Mouse (Mus musculus): ENCODE measurements around the gene Aimp2. TPM values are rescaled to one million over a fixed set of nuclear protein-coding genes. Genes with fewer than 3 reads are reported as not detected.

Gene Aimp2
- total RNA-seq, 2 experiments from 2014 or later, result 34.8 to 75.8 TPM

- ATAC-seq (replicated peaks; ENCODE audit: low FRiP score, poor library complexity, severe bottlenecking), result no peak
Measured at GRCm38 (mm10) chr5:143906429-143906828, 3.2 kb downstream of the Aimp2 start.

GRCm38 (mm10) chr5:143903813-143904212 lies 5.8 kb downstream of the Aimp2 start:
- ATAC-seq (replicated peaks; ENCODE audit: low FRiP score, poor library complexity, severe bottlenecking), result peak; percentile 33; the same call in 1 of the 2 replicates

GRCm38 (mm10) chr5:143902111-143902510 lies 7.5 kb downstream of the Aimp2 start:
- ATAC-seq (replicated peaks; ENCODE audit: low FRiP score, poor library complexity, severe bottlenecking), result no peak

GRCm38 (mm10) chr5:143897635-143898330 lies 11.9 kb downstream of the Aimp2 start, which contains the start of gene Ankrd61:
TSS of gene Ankrd61 (minus strand) at chr5:143897685.
- no peak for ATAC-seq (replicated peaks; ENCODE audit: low FRiP score, poor library complexity, severe bottlenecking)

- ATAC-seq (replicated peaks; ENCODE audit: low FRiP score, poor library complexity, severe bottlenecking), result no peak
Measured at GRCm38 (mm10) chr5:143893396-143893795, 16.3 kb downstream of the Aimp2 start.

GRCm38 (mm10) chr5:143892255-143892886 lies 17.3 kb downstream of the Aimp2 start:
- ATAC-seq (replicated peaks; ENCODE audit: low FRiP score, poor library complexity, severe bottlenecking), result no peak

GRCm38 (mm10) chr5:143890741-143891140 lies 18.9 kb downstream of the Aimp2 start:
- no peak for ATAC-seq (replicated peaks; ENCODE audit: low FRiP score, poor library complexity, severe bottlenecking)

- ATAC-seq (replicated peaks; ENCODE audit: low FRiP score, poor library complexity, severe bottlenecking), result no peak
Measured at GRCm38 (mm10) chr5:143885274-143885673, 24.4 kb downstream of the Aimp2 start.

GRCm38 (mm10) chr5:143874571-143874970 lies 35.1 kb downstream of the Aimp2 start:
- ATAC-seq (replicated peaks; ENCODE audit: low FRiP score, poor library complexity, severe bottlenecking), result peak; percentile 18; the same call in 1 of the 2 replicates

- no peak for ATAC-seq (replicated peaks; ENCODE audit: low FRiP score, poor library complexity, severe bottlenecking)
Measured at GRCm38 (mm10) chr5:143871547-143872169, 38.0 kb downstream of the Aimp2 start.

Other genes starting within 250 kb of the Aimp2 start
- 8.8 and 15.5 TPM in 2 replicates for gene Usp42, start 177.6 kb downstream of the Aimp2 start, total RNA-seq (2015; ENCODE audit: low replicate concordance)
- gene Usp42, start 177.6 kb downstream of the Aimp2 start, total RNA-seq (2017; ENCODE audit: low replicate concordance), result 2.8 and 15.9 TPM in 2 replicates
- 247 and 263 TPM in 2 replicates for gene Eif2ak1, start 92.1 kb downstream of the Aimp2 start, total RNA-seq (2015; ENCODE audit: low replicate concordance)
- 329 and 365 TPM in 2 replicates for gene Eif2ak1, start 92.1 kb downstream of the Aimp2 start, total RNA-seq (2017; ENCODE audit: low replicate concordance)
- not detected in 2 replicates for gene Ankrd61, start 12.2 kb downstream of the Aimp2 start, total RNA-seq (2015; ENCODE audit: low replicate concordance)
- 1.2 and 2.3 TPM in 2 replicates for gene Ankrd61, start 12.2 kb downstream of the Aimp2 start, total RNA-seq (2017; ENCODE audit: low replicate concordance)
- gene Pms2, start 117 bp upstream of the Aimp2 start, total RNA-seq (2015; ENCODE audit: low replicate concordance), result 36.0 and 49.0 TPM in 2 replicates
- gene Pms2, start 117 bp upstream of the Aimp2 start, total RNA-seq (2017; ENCODE audit: low replicate concordance), result 79.1 and 92.9 TPM in 2 replicates
- gene Gm42421, start 18.3 kb upstream of the Aimp2 start, total RNA-seq (2015; ENCODE audit: low replicate concordance), result 10.5 TPM in 1 of 2 replicates, not detected in the other
- 0.90 and 8.6 TPM in 2 replicates for gene Gm42421, start 18.3 kb upstream of the Aimp2 start, total RNA-seq (2017; ENCODE audit: low replicate concordance)
- gene Rsph10b, start 23.2 kb upstream of the Aimp2 start, total RNA-seq (2015; ENCODE audit: low replicate concordance), result 3.4 and 11.2 TPM in 2 replicates
- 5.1 and 12.6 TPM in 2 replicates for gene Rsph10b, start 23.2 kb upstream of the Aimp2 start, total RNA-seq (2017; ENCODE audit: low replicate concordance)
- 64.9 and 86.4 TPM in 2 replicates for gene Ccz1, start 105.0 kb upstream of the Aimp2 start, total RNA-seq (2015; ENCODE audit: low replicate concordance)
- gene Ccz1, start 105.0 kb upstream of the Aimp2 start, total RNA-seq (2017; ENCODE audit: low replicate concordance), result 32.5 and 45.2 TPM in 2 replicates
- not detected in 2 replicates for gene Ocm, start 116.8 kb upstream of the Aimp2 start, total RNA-seq (2015; ENCODE audit: low replicate concordance)
- not detected in 2 replicates for gene Ocm, start 116.8 kb upstream of the Aimp2 start, total RNA-seq (2017; ENCODE audit: low replicate concordance)
- 17.3 and 23.9 TPM in 2 replicates for gene Lmtk2, start 190.6 kb upstream of the Aimp2 start, total RNA-seq (2015; ENCODE audit: low replicate concordance)
- gene Lmtk2, start 190.6 kb upstream of the Aimp2 start, total RNA-seq (2017; ENCODE audit: low replicate concordance), result 23.1 and 25.4 TPM in 2 replicates

Measured in erythroid progenitor cell, adult 5-6 weeks (primary cell).